Mouse (Mus musculus) urinary bladder, postnatal 25 days (tissue): ENCODE measurements around the gene Tra2b.
"Not testable (repeated sequence)": the region's sequence is repeated elsewhere in the genome, so short reads cannot be mapped to it uniquely, and the experiment has no call there.

Source experiments
- DNase-seq: peaks from one replicate; pipeline ENCODE4 v3.0.0; 2022; ENCODE audit warnings: low spot score

The Tra2b gene

DNA sequence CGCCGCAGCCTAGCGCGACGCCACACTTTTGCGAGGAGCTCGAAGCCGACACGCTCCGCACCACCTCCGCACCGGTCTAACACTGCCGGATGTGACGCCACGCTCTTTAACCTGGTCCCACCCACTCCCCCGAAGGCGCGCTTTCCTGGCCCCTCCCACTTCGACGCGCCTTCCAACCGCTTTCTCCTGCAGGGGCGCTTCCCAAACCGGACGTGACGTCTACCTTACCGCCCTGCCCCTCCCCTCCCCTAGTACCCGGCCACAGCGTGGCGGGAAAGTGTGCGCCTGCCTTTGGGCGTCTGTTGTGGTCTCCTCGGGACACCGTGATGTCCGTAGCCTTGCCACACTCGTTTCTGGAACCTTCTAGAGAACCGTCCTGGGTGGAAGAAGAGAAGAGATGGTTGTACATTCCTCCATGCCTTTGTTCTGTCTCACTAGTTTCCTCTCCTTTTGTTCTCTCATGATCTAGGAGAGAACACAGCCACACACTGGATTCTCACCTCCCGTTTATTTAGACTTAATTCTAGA is at the start of gene Tra2b:
Gene Tra2b, minus strand, starts transcription at position 157 of the 528 bp plus-strand sequence.
- peak; percentile 95 for DNase-seq

- peak; percentile 47 for DNase-seq
Observed at GRCm38 (mm10) chr16:22310649-22311048, 44.8 kb upstream of the Tra2b start.

- DNase-seq: peak; percentile 73
Observed at GRCm38 (mm10) chr16:22302606-22303005, 36.8 kb upstream of the Tra2b start.

GRCm38 (mm10) chr16:22301378-22301777 is 35.6 kb upstream of the Tra2b start:
- DNase-seq: no peak

DNA sequence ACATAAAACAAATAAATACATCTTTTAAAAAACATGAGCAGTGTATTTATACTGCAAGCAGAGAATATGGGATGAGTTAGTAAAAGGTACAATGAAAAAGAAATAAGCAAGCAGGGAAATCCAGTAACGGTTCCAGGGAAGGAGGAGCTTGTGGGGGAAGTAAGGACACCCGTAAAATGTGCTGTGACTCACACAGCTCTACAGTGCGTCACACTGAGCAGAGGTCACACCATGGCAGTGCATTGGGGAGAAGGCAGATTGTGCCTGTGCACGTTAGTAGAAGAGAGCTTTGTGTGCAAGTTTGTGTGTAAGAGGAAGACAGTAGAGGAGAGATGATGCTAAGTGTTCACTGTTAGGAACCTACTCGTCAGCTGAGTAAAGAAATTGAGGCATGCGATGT is 31.1 kb upstream of the Tra2b start:
- DNase-seq: no peak

GRCm38 (mm10) chr16:22294812-22295211 is 29.0 kb upstream of the Tra2b start:
- DNase-seq: not testable (repeated sequence)

- no peak for DNase-seq
Observed at GRCm38 (mm10) chr16:22293600-22293999, 27.8 kb upstream of the Tra2b start.

- no peak for DNase-seq
Observed at GRCm38 (mm10) chr16:22292394-22292793, 26.6 kb upstream of the Tra2b start.

- DNase-seq: no peak
Observed at GRCm38 (mm10) chr16:22289643-22290042, 23.8 kb upstream of the Tra2b start.

GRCm38 (mm10) chr16:22286996-22287395 is 21.2 kb upstream of the Tra2b start:
- no peak for DNase-seq

DNA sequence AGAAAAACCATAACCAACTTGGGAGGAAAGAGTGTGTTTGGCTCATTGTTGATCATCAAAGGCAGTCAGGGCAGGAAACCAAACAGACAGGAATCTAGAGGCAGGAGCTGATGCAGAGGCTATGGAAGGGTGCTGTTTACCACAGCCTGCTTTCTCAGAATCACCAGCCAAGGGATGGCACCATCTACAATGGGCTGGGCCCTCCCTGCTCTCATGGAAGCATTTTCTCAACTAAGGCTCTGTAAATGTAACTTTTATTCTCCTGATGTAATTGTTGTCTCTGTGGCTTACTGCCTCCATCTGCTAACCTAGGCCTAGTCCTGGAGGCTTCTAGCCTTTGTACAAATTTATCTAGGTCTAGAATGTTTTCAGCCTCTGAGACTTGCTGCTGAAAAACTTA is 10.7 kb upstream of the Tra2b start:
- DNase-seq: no peak

GRCm38 (mm10) chr16:22275142-22275541 is 9.3 kb upstream of the Tra2b start:
- DNase-seq: no peak

- no peak for DNase-seq
Observed at GRCm38 (mm10) chr16:22270491-22270890, 4.7 kb upstream of the Tra2b start.

DNA sequence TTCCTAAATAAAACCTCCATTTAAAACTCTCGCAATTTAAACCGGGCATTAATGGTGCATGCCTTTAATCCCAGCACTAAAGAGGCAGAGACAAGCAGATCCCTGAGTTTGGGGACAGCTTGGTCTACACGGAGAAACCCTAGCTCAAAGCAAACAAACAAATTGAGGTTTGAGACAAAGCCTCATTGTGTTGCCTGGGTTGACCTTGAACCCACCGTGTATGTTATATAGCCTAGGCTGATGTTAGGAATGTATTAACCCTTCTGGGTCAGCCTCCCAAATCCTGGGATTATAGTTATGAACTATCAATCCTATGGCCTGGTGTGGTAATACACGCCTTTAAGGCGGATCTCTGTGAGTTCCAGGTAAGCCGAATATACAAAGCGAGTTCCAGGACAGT is 579 bp upstream of the Tra2b start:
- no peak for DNase-seq

GRCm38 (mm10) chr16:22264962-22265848 is 600 bp downstream of the Tra2b start:
- DNase-seq: peak; percentile 90

- no peak for DNase-seq
Observed at GRCm38 (mm10) chr16:22264232-22264961, 1.4 kb downstream of the Tra2b start.

GRCm38 (mm10) chr16:22263124-22263523 is 2.7 kb downstream of the Tra2b start:
- DNase-seq: no peak

DNA sequence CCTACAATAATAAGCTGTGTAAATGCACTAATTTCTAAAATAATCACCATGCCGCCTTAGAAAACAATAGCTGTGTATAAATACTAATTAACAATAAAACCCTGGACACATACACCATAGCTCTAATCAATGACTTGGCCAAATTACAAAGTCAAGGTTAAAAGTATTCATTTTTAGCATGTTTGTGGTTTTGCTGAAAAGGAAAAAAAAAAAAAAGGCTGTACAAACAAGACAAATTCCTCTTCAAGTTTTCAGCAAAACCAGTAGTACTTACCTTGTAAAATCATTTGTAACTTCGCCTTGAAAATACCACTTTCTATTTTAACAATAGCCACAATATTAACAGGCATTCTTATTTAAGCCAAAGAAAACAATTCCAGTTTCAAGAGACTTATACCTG is 4.2 kb downstream of the Tra2b start:
- DNase-seq: no peak

GRCm38 (mm10) chr16:22260423-22261143 is 5.2 kb downstream of the Tra2b start:
- DNase-seq: no peak

DNA sequence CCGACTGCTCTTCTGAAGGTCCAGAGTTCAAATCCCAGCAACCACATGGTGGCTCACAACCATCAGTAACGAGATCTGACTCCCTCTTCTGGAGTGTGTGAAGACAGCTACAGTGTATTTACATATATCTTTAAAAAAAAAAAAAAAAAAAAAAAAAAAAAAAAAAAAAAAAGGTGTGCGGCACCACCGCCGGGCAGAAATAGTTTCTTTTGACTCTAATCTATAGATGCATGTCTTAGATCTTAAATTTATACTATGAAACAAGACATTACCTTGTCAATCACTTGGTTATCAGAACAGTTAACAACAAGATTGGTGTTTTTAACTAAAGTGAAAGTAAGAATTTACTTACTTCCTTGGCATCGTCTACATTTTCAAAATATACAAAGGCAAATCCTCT is 13.6 kb downstream of the Tra2b start:
- DNase-seq: not testable (repeated sequence)

DNA sequence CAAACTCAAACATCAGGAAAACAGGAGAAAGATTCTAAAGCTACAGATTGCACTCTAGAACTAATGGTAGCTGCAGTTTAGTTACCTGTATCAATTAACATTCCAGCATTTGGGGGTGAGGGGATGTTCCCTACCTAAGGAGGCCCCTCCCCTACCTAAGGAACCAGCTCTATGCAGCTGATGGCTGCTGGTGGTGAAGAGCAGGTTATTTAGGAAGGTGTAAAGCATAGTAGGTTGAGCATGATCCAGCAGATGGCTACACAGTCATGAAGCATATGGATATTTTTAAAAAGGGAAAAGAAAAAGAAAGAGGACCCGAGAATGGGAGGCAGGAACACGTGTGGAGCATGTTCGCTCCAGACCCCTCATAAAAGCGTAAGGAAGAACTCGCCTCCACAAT is 15.5 kb downstream of the Tra2b start:
- no peak for DNase-seq

- no peak for DNase-seq
Observed at GRCm38 (mm10) chr16:22249754-22250153, 16.1 kb downstream of the Tra2b start.
